Mouse (Mus musculus) liver, embryonic 14 days (tissue): ENCODE measurements around the gene 4933402E13Rik. TPM values are rescaled to one million over a fixed set of nuclear protein-coding genes. Genes with fewer than 3 reads are reported as not detected.

Source experiments
- polyA plus RNA-seq: library from polyadenylated mRNA; depleted of rRNA; stranded (reverse); fragments of >200 nt; gene quantifications from 2 replicates; pipeline ENCODE4 v1.2.3, GENCODE M21; 2012; rRNA removed

The 4933402E13Rik gene
- polyA plus RNA-seq, result 0.01 and 0.03 TPM in 2 replicates

DNA sequence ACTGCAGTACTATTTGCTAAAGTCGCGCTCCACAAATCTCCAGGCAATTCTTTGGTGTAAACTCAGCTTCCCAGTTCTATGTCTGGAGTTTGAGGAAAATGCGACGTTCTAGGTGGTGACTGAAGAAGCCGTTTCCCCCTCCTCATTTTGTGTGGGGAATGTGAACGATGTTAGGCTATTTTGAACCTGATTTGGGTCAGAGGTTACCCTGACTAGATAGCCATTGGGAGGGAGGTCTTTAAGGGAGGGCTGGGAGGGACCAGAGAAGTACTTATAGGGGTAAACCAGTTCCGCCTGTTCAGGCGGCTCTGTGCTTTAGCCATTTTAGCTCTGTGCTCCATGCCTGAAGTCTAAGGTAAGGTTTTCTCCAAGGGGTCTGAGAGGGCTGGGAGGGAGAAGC is at the start of gene 4933402E13Rik:
4933402E13Rik (plus strand) TSS at position 301 of the 400 bp plus-strand sequence.

Other genes with a start within 250 kb of the 4933402E13Rik start
- gene 4931400O07Rik, start 184.5 kb downstream of the 4933402E13Rik start, polyA plus RNA-seq, result not detected in 2 replicates